In the genomic region with DNA sequence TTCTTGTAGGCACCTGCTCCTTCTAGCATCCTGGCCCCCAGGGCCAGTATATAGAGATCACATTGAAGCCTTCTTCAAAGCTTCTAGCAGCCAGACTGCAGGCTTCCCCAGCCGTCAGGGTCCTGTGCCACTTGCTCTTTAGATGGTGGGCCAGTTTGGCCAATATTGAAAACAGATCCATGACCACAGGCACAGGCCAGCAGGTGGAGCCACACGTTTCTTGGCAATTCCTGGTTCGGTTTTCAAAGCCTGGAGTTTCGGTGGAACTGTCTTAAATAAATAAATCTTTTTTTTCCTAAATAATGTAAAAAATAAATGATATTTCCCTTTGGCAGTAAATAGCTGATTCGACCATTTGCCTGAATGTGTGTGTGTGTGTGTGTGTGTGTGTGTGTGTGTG, we compare ENCODE assay signal across 7 mouse cellular contexts.
A peak's percentile ranks its signal among the peaks of the same experiment; 100 is the strongest.
DNase-seq lines count a peak whose midpoint lies in the region; ATAC-seq lines count a peak whose summit lies in the region.

No protein-coding gene starts in this region.

- no peak overlapping the region for H3K4me3 ChIP-seq in midbrain, embryonic 11.5 days (ENCODE audit: low read depth, low read length)

- H3K9me3 ChIP-seq in midbrain, embryonic 11.5 days (ENCODE audit: control insufficient read depth, low read length), result no peaks in the 10 kb centered on the region

- 0 out of 2 replicates have a peak, but pooled peaks have one; percentile 40 for ATAC-seq in midbrain, embryonic 11.5 days (ENCODE audit: low FRiP score)

- WGBS in midbrain, embryonic 11.5 days, result 53% methylated on average over 5 of the region's 5 CpGs

- no peak overlapping the region for H3K27ac ChIP-seq in midbrain, embryonic 11.5 days (ENCODE audit: low read depth, low read length)

- no peak overlapping the region for H3K4me2 ChIP-seq in midbrain, embryonic 11.5 days

- peak; percentile 32 for DNase-seq in layer of hippocampus, adult 11-12 months (ENCODE audit: low spot score)
- no peak for DNase-seq in layer of hippocampus, adult 9-11 months
- DNase-seq in ZHBTc4 (ENCODE audit: low read depth, low spot score), result peak; percentile 28
- peak; percentile 75 to 81 for DNase-seq in cerebellum, postnatal 14 days
- DNase-seq in kidney, postnatal 25 days, result peak; percentile 48 to 74
- DNase-seq in midbrain, embryonic 11.5 days (ENCODE audit: low spot score, missing footprints), result peak; percentile 84
- no peak for DNase-seq in yolk sac, embryonic 10.5 days (ENCODE audit: low spot score)

- no peak overlapping the region for H3K9ac ChIP-seq in midbrain, embryonic 11.5 days (ENCODE audit: low read length)

- 0 out of 2 replicates have a peak, but pooled peaks cover 2% of the 10 kb centered on the region for H3K4me1 ChIP-seq in midbrain, embryonic 11.5 days (ENCODE audit: control insufficient read depth, insufficient read depth, low read length)

- H3K36me3 ChIP-seq in midbrain, embryonic 11.5 days (ENCODE audit: control insufficient read depth, insufficient read depth, low read length), result no peaks in the 10 kb centered on the region

- no peaks in the 10 kb centered on the region for H3K27me3 ChIP-seq in midbrain, embryonic 11.5 days (ENCODE audit: control insufficient read depth, insufficient read depth, low read length)

Comparison
In these comparisons a context has a peak if more than half of its experiments do, and no peak if none do; other contexts are left out.
1. DNase-seq: peak in layer of hippocampus, adult 11-12 months (single experiment), ZHBTc4 (single experiment), cerebellum, postnatal 14 days (2 of 2), kidney, postnatal 25 days (2 of 2) and midbrain, embryonic 11.5 days (single experiment); none in layer of hippocampus, adult 9-11 months (single experiment) and yolk sac, embryonic 10.5 days (single experiment).